Mouse (Mus musculus) ovary, adult 18-20 months (tissue): Measurements from ENCODE around the gene Fance.
A peak's percentile ranks its signal among the peaks of the same experiment; 100 is the strongest.
"Not testable (repeated sequence)": the region's sequence is repeated elsewhere in the genome, so short reads cannot be mapped to it uniquely, and the experiment has no call there.

Experiments
- DNase-seq: peaks from one replicate; pipeline ENCODE4 v3.0.0; 2022; ENCODE audit warnings: low spot score, mixed read lengths

Fance gene

DNA sequence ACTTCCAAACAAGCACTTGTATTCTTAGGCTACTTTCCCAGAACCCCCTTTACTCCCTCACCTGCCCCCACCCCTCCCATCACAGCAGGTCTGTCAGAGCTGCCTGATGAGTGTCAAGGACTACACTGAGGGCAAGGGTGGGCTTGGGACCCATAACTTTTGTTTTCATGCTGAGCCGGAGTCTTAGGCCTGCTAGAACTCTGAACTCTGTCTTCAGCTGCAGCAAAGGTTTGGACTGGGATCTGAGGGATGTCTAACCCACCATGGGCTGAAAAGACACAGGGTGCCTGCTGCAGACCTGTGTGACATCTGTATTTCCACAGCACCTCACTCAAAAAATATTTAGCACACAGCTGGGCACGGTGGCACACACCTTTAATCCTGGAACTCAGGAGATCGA is 13.6 kb downstream of the Fance start:
- DNase-seq, result no peak

DNA sequence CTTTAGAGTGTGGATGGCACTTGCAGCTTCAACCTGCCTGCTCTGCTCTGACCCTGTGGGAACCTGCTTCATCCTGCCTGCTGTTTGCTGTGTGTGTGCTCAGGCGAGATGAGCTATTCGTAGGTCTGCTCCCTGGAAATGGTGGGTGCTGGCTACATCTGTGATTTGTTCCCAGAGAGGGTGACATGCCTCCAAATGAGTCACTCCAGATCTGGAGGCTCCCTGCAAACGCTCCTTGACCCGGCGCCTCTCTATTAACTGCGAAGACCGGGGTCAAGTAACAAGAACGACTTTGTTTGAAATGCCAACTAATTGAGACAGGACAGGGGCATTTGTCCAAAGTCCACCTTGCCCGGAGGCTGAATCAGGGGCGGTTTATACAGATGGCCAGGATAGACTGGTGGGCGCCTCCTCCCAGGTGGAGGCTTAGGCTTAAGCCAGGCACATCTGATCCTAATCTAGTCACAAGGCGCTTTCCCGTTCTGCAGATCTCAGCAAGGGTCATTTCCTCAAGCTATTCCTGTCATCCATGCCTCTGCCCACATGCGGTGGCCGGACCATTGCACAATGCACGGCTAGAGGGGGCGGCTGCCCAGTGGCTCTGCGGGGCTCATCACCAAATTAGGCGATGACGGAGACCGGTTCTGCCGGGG is 14.5 kb downstream of the Fance start:
- DNase-seq, result no peak

DNA sequence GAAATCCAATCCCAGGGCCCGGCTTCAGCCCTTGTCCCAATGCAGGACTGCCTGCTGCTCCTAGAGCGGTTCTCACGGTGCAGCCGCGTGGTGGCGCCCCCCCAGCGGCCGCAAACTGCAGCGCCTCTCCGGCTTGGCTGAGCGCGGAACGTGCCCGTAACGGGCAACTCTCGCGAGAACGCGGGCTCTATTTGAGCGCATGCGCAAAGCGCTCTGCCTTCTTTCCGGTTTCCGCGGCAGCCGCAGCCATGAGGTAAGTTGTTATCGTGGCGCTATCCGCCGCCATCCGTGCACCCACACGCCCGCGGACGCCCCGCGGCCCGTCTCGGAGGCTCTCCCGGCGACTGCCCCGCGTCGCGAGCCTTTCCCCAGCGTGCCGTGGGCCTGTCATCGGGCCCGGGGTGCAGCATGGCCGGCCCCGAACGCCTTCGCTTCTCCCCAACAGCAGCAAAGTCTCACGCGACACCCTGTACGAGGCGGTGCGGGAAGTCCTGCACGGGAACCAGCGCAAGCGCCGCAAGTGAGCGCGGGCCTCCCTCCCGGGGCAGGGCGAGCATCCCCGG is 15.1 kb downstream of the Fance start, which contains the start of gene Rpl10a:
TSS of gene Rpl10a (plus strand) at position 106 of the 563 bp plus-strand sequence.
- DNase-seq, result peak; percentile 91

DNA sequence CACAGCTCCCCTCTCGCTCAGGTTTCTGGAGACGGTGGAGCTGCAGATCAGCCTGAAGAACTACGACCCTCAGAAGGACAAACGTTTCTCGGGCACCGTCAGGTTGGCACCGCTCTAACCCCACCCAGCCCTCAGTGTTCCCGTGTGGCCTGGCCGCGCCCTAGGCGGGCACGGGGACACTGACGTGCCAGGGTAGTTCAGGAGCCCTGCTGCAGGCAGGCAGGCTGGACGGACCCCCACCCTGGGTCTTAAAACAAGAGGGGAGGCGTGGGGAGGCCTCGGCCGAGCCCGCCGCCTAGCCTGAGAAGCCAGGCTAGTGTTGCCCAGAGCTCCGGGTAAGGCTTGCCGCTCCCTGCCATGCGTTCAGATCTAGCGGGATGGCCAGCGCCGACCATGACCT is 15.6 kb downstream of the Fance start:
- DNase-seq, result no peak

GRCm38 (mm10) chr17:28329503-28330231 is 16.3 kb downstream of the Fance start:
- no peak for DNase-seq

GRCm38 (mm10) chr17:28330232-28330546 is 16.9 kb downstream of the Fance start:
- DNase-seq, result no peak

DNA sequence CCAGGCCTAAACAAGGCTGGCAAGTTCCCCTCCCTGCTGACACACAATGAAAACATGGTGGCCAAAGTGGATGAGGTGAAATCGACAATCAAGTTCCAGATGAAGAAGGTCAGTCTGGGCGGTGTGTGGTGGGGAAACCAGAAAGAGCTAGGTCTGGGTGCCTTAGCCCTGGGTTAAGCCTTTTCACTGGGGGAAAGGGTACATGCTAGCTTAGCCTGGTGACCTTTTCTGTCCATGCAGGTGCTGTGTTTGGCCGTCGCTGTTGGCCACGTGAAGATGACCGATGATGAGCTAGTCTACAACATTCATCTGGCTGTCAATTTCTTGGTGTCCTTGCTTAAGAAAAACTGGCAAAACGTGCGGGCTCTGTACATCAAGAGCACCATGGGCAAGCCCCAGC is 17.3 kb downstream of the Fance start:
- not testable (repeated sequence) for DNase-seq

- no peak for DNase-seq
Measured at GRCm38 (mm10) chr17:28331241-28332112, 18.2 kb downstream of the Fance start.

DNA sequence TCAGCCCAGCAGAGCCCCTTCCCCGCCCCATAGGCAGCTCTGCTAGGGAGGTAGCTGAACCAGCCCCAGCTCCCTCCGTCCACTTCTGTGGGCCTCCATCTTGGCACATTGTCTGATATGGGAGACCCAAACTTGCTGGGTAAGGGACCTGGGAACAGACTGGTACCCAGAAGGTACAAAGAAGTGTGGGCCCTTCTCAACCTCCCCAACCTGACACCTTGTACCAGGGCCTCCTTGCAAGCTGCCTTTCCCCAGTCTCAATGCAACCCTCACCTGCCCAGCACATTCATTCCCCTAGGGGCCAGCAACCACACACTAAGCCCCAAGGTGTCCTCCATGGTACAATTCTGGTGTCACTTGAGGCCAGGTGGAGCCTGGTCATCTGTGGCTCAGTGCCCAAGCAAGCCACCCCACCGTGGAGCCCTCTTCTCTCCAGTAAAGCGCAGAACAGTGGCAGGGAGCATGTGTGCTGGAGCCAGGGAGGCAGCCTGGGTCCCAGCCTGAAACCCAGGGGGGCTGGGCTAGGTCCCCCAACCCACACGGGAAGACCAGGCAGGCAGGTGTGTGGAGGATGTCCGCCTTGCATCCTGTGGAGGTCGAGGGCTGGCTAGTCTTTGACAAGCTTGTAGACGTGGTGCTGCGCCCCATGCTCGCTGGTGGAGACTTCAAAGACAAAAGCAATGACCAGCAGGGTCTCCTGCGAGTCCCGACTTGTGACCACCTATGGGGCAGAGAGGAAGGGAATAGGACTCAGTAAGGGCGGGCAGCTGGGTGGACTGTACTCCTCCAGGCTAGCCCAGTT is 19.0 kb downstream of the Fance start:
- DNase-seq, result no peak

GRCm38 (mm10) chr17:28332915-28333546 is 19.7 kb downstream of the Fance start:
- DNase-seq, result no peak

DNA sequence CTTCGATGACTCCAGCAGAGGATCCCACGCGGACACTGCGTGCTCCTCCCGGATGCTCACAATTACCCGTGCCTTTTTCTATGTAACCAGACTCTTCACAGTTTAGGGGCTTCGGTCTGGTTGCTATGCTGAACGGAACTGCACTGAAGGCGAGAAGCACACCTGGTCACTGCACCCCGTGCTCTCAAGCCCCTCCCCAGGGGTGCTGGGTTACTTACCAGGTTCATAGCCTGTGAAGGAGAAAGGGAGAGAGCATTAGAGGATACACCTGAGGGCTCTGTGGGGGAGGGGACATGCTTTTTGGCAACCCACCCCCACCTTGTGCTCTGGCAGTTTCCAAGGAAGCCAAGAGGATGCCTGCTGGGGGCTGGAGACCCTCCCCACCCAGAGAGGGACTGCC is 21.9 kb downstream of the Fance start:
- no peak for DNase-seq

DNA sequence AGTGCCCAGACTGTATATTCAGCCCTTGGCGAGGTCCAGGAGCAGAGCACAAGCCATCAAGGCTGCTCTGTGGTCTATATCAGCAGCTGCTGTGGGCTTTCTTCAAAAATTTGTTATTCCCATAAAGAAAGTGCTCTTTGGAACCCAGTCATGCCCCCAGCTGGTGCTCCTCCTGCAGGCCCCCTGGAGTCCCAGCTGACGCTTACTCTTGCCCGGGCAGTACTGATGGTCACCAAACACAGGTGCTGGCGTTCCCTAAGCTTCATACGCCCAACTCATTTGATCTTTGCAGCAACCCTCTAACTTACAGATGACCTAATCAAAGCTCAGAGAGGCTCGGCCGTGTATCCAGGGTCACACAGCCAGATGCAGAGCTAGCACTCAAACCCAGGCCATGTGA is 24.2 kb downstream of the Fance start:
- no peak for DNase-seq

GRCm38 (mm10) chr17:28340578-28340977 is 27.3 kb downstream of the Fance start:
- no peak for DNase-seq

DNA sequence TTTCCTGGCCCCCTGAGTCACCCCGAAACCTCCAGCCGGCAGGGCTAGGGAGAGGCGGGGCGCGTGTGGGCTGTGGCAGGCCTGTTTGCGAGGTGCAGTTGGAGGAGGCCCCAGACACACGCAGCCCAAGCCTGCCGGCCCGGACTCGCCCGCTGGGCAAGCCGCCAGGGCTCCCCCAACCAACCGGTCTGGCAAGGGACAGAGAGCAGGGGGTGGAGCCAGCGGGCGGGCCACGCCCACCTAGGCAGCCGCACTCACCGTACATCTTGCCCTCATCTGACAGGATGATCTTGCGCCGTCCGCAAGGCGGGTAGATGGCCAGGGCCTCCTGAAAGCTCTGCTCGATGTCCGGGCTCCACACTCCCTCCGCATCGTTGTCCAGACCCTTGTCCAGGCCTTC is 27.8 kb downstream of the Fance start:
- peak; percentile 85 for DNase-seq

- DNase-seq, result no peak
Measured at GRCm38 (mm10) chr17:28344050-28344607, 30.8 kb downstream of the Fance start.

GRCm38 (mm10) chr17:28344670-28345069 is 31.4 kb downstream of the Fance start:
- no peak for DNase-seq

GRCm38 (mm10) chr17:28345271-28345721 is 32.0 kb downstream of the Fance start:
- no peak for DNase-seq

DNA sequence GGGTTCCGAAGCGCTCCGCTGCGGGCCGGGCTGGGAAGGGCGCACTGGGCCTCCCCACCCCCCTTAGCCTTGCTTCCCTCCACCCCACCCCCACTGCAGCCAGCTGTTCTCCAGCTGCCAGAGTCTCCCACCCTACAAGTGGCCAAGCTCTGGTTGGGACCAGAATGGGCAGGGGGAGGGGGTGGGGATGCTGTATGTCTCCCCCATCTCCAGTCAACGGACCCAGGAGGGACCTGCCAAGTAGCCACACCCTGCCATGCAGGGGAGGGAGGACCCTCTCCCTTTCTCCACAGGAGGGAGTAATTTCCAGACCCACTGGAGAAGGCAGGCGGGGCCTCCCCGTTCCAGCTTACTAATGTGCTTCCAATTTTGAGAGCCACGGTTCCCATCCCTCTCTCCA is 32.6 kb downstream of the Fance start:
- DNase-seq, result no peak

DNA sequence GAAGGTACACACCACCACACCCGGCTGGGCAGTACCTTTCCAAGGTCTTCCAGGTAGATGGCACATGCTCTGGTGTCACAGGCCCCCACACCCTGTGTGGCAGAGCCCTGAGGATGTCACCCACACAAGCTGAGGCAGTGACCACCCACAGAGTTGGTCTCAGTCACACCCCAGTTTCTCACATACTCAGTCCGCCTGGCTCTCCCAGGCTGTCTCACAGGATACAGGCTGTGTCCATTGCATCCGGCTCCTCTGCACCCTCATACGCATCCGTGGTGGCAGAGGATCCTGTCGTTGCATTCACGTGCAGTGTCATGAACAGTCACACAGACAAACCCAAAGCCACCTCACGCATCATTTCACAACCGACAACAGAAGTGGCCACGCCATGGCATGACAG is 34.0 kb downstream of the Fance start:
- DNase-seq, result no peak

DNA sequence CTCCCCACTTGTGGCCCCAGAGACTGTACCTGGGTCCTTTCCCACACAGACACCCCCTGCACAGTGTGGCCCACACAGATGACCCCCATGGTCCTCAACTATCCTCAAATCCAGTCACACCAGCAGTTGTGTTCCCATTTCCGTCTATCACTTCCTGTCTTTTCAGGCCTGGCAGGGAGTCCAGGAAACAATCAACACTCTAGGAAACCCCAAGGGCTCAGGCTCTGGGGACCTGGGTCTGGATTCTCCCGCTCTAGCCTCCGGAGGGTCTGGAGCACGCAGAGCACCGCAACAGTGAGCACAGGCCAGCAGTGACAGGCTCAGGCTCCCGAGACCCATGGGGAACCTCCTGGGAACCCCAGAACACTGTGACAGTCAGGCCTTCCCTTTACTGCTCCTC is 34.9 kb downstream of the Fance start:
- DNase-seq, result no peak
